Mouse (Mus musculus) myocyte (in vitro differentiated cells): Measurements from ENCODE around the gene Zbtb32. TPM values are rescaled to one million over a fixed set of nuclear protein-coding genes. Genes with fewer than 3 reads are reported as not detected.

Source experiments
- H3K27me3 ChIP-seq: one replicate; pipeline ENCODE4 v1.6.1; 2011; ENCODE audit not compliant: control insufficient read depth, insufficient read depth, insufficient read length
- H3K36me3 ChIP-seq: one replicate; pipeline ENCODE4 v1.6.1; 2011; ENCODE audit not compliant: control insufficient read depth, insufficient read depth
- H3K4me2 ChIP-seq: one replicate; pipeline ENCODE4 v1.6.1; 2011; ENCODE audit warnings: low read depth, control low read depth
- H3K4me3 ChIP-seq: one replicate; pipeline ENCODE4 v1.5.1; 2011; ENCODE audit warnings: mild to moderate bottlenecking, control low read depth, moderate library complexity
- H3K79me2 ChIP-seq: one replicate; pipeline ENCODE4 v1.6.1; 2011; ENCODE audit not compliant: control insufficient read depth, insufficient read depth
- H3ac ChIP-seq: one replicate; pipeline ENCODE4 v1.6.1; 2011; ENCODE audit not compliant: control insufficient read depth, insufficient read length
- CEBPB ChIP-seq: IDR thresholded peaks from 2 replicates; pipeline ENCODE4 v1.6.1; 2011; ENCODE audit warnings: mild to moderate bottlenecking, moderate library complexity; ENCODE audit not compliant: poor library complexity, insufficient read depth, severe bottlenecking
- E2F4 ChIP-seq: IDR thresholded peaks from one replicate; pipeline ENCODE4 v1.6.1; 2011; ENCODE audit warnings: mild to moderate bottlenecking, control low read depth, moderate library complexity; ENCODE audit not compliant: insufficient read depth
- MAX ChIP-seq: IDR thresholded peaks from one replicate; pipeline ENCODE4 v1.6.1; 2011; ENCODE audit warnings: low read depth, mild to moderate bottlenecking, control low read depth
- MYOD1 ChIP-seq, 3 experiments: IDR thresholded peaks; one replicate each; pipeline ENCODE4 v1.6.1; 2011; ENCODE audit warnings: control low read depth in 2 of 3, low read depth in 2 of 3, mild to moderate bottlenecking in 2 of 3, moderate library complexity in 1 of 3; ENCODE audit not compliant: insufficient read length in 2 of 3, control insufficient read depth in 1 of 3
- MYOG ChIP-seq, 3 experiments: IDR thresholded peaks; one replicate each; pipeline ENCODE4 v1.6.1; 2011; ENCODE audit warnings: control low read depth in 2 of 3, low read depth in 2 of 3, mild to moderate bottlenecking in 2 of 3; ENCODE audit not compliant: insufficient read length in 2 of 3, control insufficient read depth in 1 of 3, insufficient read depth in 1 of 3
- POLR2A ChIP-seq: IDR thresholded peaks from one replicate; pipeline ENCODE4 v1.6.1; 2011; ENCODE audit warnings: low read depth, mild to moderate bottlenecking, control low read depth, moderate library complexity; ENCODE audit not compliant: insufficient read length
- POLR2AphosphoS2 ChIP-seq: IDR thresholded peaks from one replicate; pipeline ENCODE4 v1.6.1; 2011; ENCODE audit warnings: low read depth, control low read depth; ENCODE audit not compliant: insufficient read length
- REST ChIP-seq: IDR thresholded peaks from one replicate; pipeline ENCODE4 v1.6.1; 2011; ENCODE audit warnings: mild to moderate bottlenecking, control low read depth, moderate library complexity; ENCODE audit not compliant: insufficient read depth, insufficient read length
- SRF ChIP-seq: IDR thresholded peaks from one replicate; pipeline ENCODE4 v1.6.1; 2011; ENCODE audit warnings: low read depth; ENCODE audit not compliant: control insufficient read depth, insufficient read length
- TCF12 ChIP-seq: IDR thresholded peaks from one replicate; pipeline ENCODE4 v1.6.1; 2011; ENCODE audit warnings: mild to moderate bottlenecking, control low read depth; ENCODE audit not compliant: poor library complexity, insufficient read depth, severe bottlenecking
- TCF3 ChIP-seq: IDR thresholded peaks from one replicate; pipeline ENCODE4 v1.6.1; 2011; ENCODE audit warnings: low read depth, control low read depth; ENCODE audit not compliant: insufficient read length
- USF1 ChIP-seq: IDR thresholded peaks from one replicate; pipeline ENCODE4 v1.6.1; 2011; ENCODE audit warnings: low read depth, mild to moderate bottlenecking, control low read depth, moderate library complexity
- polyA plus RNA-seq: library from polyadenylated mRNA; unstranded; fragments of >200 nt; fragmentation: generic; extraction: Trizol; gene quantifications from one replicate; pipeline ENCODE4 v1.2.1, GENCODE M21; 2012; ENCODE audit warnings: missing spikeins

Gene Zbtb32
- polyA plus RNA-seq, 1 experiment, result 0.11 TPM

DNA sequence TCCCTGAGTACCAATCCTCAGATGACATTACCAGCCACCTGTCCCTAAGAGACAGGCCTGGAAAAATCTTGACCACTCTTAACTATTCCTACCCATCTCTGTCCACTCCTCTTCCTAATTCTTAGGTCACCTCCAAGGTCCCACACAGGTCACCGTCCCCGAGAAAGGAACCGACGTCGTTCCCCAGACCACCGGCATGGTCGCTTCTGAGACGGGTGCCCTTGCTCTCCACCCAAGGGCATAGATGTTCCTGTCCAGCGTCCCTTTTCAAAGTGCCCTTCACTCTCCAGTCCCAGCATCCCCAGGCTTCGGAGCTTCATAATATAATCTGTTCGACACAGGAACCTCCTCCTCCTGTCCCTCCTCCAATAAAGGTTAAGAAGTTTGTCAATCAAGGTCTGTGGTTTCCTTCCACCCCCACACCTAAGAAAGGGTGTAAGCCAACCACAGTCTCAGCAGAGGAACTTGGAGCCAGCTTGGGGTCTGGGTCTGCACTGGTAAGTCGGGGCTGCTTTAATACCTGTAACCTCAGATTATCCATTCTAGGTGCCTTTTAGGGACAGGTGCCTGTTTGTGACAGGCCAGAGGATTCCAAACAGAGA, 33.6 kb downstream of the Zbtb32 start, which contains the start of gene Igflr1:
Gene Igflr1 (plus strand): TSS at position 458 of the 602 bp plus-strand sequence.
- TF ChIP-seq POLR2A, result no peak
- no peak for TF ChIP-seq TCF12
- TF ChIP-seq POLR2AphosphoS2, result no peak
- no peak for TF ChIP-seq MYOD1 (IDR thresholded peaks at IDR 0.05; ENCODE audit: control insufficient read depth in 1 of 3, insufficient read length in 2 of 3, low read depth in 2 of 3)
- TF ChIP-seq TCF3, result no peak
- no peak for TF ChIP-seq MYOG (IDR thresholded peaks at IDR 0.05; ENCODE audit: control insufficient read depth in 1 of 3, insufficient read depth in 1 of 3, insufficient read length in 2 of 3, low read depth in 2 of 3)
- no peak for TF ChIP-seq USF1
- no peak for TF ChIP-seq E2F4
- TF ChIP-seq CEBPB, result no peak
- no peak for TF ChIP-seq SRF
- TF ChIP-seq REST, result no peak
- TF ChIP-seq MAX, result no peak
- no peaks in the 10 kb centered on the region for H3K27me3 ChIP-seq
- H3ac ChIP-seq, result no peak within 1 kb of the TSS
- peaks cover 16% of the 10 kb centered on the region for H3K79me2 ChIP-seq
- H3K4me3 ChIP-seq, result peak within 1 kb of the TSS; percentile 86
- peaks cover 5% of the 10 kb centered on the region for H3K36me3 ChIP-seq
- H3K4me2 ChIP-seq, result peak within 1 kb of the TSS; percentile 81

DNA sequence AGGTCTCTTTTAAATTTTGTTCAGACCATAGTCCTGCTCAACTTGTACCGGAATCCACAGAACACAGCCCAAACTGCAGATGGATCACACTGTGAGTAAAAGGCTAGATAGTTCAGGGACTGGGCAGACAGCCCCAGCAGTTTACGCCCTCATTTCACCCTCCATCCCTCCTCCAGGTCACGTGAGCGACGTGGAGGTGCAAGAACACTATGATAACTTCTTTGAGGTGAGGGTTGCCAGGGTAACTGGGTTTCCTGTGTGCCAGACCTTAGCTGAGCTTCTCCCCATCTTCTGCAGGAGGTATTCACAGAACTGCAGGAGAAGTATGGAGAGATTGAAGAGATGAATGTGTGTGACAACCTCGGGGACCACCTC, 34.8 kb downstream of the Zbtb32 start:
- Histone ChIP-seq H3K36me3 (peaks cover 5% of the 10 kb centered on the region), H3K4me2 (peak overlapping the region; percentile 81), H3K27me3 (no peaks in the 10 kb centered on the region), H3K79me2 (peaks cover 16% of the 10 kb centered on the region), H3K4me3 (peak overlapping the region; percentile 86), H3ac (peak overlapping the region; percentile 50)
- no peak for TF ChIP-seq USF1

DNA sequence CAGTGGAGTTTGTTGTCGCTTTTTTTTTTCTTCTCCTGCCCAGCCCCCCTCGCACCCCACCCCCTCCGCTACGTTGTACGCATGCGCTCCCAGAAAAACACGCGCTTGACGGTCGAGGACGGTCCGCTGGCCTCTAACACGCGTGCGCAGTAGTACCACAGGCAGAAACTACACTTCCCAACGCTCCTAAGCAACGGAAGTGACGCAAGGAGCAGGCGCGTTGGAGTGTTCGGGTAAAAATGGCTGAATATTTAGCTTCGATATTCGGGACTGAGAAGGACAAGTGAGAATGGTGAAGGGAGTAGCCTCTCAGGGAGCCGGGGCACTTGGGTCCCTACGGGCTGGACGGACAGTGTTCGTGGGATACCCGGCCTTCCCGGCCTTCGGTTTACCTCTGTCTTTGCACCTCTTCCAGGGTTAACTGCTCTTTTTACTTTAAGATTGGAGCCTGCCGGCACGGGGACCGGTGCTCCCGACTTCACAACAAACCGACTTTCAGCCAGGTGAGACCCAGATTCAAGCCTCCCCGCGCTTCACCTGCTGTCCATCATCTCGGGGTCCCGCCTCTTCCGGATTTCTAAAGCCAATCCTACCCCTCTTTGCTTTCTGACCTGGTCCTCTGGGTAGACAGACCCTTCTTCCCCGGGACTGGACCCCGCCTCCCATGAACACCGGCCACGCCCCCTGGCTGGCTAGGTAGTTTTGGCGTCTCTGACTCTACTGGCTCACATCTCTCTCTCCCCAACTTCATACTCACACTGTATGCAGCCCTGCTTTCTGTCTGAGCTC, 35.4 kb downstream of the Zbtb32 start, which contains the start of the genes U2af1l4, Gm49396 and Psenen:
Gene U2af1l4 (plus strand): TSS at position 185 of the 789 bp plus-strand sequence.
Gene Gm49396 (plus strand): TSS at position 228 of the 789 bp plus-strand sequence.
Gene Psenen (minus strand): TSS at position 511 of the 789 bp plus-strand sequence.
- Histone ChIP-seq H3K27me3 (no peaks in the 10 kb centered on the region), H3K4me3 (peak within 1 kb of the TSS; percentile 86), H3K4me2 (peak within 1 kb of the TSS; percentile 81), H3K79me2 (peaks cover 18% of the 10 kb centered on the region), H3K36me3 (peaks cover 2% of the 10 kb centered on the region), H3ac (peak within 1 kb of the TSS; percentile 50)
- TF ChIP-seq POLR2A (peak; percentile 27), SRF (no peak)

DNA sequence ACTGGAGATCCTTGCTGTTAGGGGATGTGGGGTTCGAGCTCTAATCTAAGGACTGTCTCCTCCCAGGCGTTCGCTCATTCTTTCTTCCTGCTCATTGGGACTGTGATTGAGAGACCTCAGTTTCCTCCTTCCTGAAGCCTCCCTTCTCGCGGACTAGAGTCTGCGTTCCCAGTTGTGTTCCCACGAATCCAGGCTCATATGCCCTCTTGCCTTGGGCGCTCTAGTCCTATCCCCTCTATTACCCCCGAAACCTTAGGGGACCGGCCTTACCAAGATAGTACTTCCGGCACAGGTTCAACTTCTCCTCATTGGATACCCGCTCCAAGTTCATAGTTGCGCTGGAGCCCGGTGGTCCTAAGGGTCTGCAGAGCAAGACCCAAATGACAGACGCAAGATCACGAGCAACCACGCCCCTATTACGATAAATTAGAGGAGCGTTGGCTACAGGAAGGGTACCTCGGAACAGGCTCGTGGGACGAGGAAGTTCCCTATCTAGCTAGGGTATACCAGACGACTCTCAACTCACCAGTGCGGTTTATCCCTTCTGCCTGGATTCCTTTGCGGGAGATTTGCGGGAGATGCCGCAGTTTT, 36.1 kb downstream of the Zbtb32 start:
- TF ChIP-seq POLR2AphosphoS2, result no peak
- peak; percentile 7 for TF ChIP-seq POLR2A
- TF ChIP-seq E2F4, result no peak
- TF ChIP-seq TCF3, result no peak
- TF ChIP-seq CEBPB, result no peak
- TF ChIP-seq MYOD1 (IDR thresholded peaks at IDR 0.05; ENCODE audit: control insufficient read depth in 1 of 3, insufficient read length in 2 of 3, low read depth in 2 of 3), result no peak
- no peak for TF ChIP-seq TCF12
- TF ChIP-seq USF1, result no peak
- peak overlapping the region; percentile 68 for H3K4me2 ChIP-seq
- peak overlapping the region; percentile 86 for H3K4me3 ChIP-seq
- H3K79me2 ChIP-seq, result peaks cover 21% of the 10 kb centered on the region
- H3ac ChIP-seq, result peak overlapping the region; percentile 50
- no peaks in the 10 kb centered on the region for H3K36me3 ChIP-seq
- H3K27me3 ChIP-seq, result no peaks in the 10 kb centered on the region

DNA sequence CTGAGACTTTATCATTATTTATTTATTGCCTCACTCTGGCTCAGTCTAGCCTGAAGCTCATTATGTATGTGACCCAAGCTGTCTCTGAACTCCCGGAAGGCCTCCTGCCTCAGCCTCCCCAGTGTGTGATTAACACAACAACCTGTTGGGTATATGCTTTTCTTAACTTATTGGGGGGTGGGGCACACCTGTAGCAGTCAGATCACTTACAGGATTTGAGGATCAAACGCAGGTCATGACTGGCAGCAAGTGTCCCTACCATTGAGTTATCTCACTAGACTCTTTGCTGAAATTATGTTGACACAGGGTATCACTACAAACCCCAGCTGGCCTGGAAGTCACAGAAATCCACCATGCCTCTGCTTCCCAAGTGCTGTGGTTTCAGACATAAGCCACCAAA, 38.4 kb downstream of the Zbtb32 start:
- peak overlapping the region; percentile 81 for H3K4me2 ChIP-seq
- H3K27me3 ChIP-seq, result no peaks in the 10 kb centered on the region
- no peak overlapping the region for H3ac ChIP-seq
- H3K4me3 ChIP-seq, result no peak overlapping the region
- TF ChIP-seq POLR2AphosphoS2 (no peak), TCF3 (no peak)
- H3K79me2 ChIP-seq, result peaks cover 21% of the 10 kb centered on the region
- H3K36me3 ChIP-seq, result peaks cover 5% of the 10 kb centered on the region
